Mouse (Mus musculus): ENCODE results near the gene Ccdc84. TPM values are rescaled to one million over a fixed set of nuclear protein-coding genes. Genes with fewer than 3 reads are reported as not detected.
"Not testable (repeated sequence)": the region's sequence is repeated elsewhere in the genome, so short reads cannot be mapped to it uniquely, and the experiment has no call there.

Ccdc84 gene
- total RNA-seq (2022) = 1 to 10 TPM; 1.6 to 4.5 (median 3.4) TPM

- no peak for DNase-seq (ENCODE audit: low spot score in 2 of 2)
Observed at GRCm38 (mm10) chr9:44418519-44419385, at the start of gene Ccdc84. Ccdc84 (minus strand) TSS chr9:44418569.

GRCm38 (mm10) chr9:44461950-44462349 lies 43.6 kb upstream of the Ccdc84 start:
- DNase-seq (ENCODE audit: low spot score in 2 of 2) = no peak

- DNase-seq (ENCODE audit: low spot score in 2 of 2) = no peak
Observed at GRCm38 (mm10) chr9:44457035-44457742, 38.8 kb upstream of the Ccdc84 start.

GRCm38 (mm10) chr9:44454891-44455220 lies 36.5 kb upstream of the Ccdc84 start, which contains the start of gene Upk2:
Upk2 (minus strand) TSS chr9:44454976.
- DNase-seq (ENCODE audit: low spot score in 2 of 2) = no peak

GRCm38 (mm10) chr9:44454132-44454890 lies 35.9 kb upstream of the Ccdc84 start:
- DNase-seq (ENCODE audit: low spot score in 2 of 2) = peak; percentile 72 to 78

GRCm38 (mm10) chr9:44450387-44450786 lies 32.0 kb upstream of the Ccdc84 start:
- no peak for DNase-seq (ENCODE audit: low spot score in 2 of 2)

- DNase-seq (ENCODE audit: low spot score in 2 of 2) = not testable (repeated sequence)
Observed at GRCm38 (mm10) chr9:44444402-44445025, 26.1 kb upstream of the Ccdc84 start.

GRCm38 (mm10) chr9:44440961-44441360 lies 22.6 kb upstream of the Ccdc84 start, which contains the start of gene Foxr1:
Foxr1 (minus strand) TSS chr9:44441136.
- no peak for DNase-seq (ENCODE audit: low spot score in 2 of 2)

- DNase-seq (ENCODE audit: low spot score in 2 of 2) = no peak
Observed at GRCm38 (mm10) chr9:44435747-44436146, 17.4 kb upstream of the Ccdc84 start.

GRCm38 (mm10) chr9:44432577-44433185 lies 14.3 kb upstream of the Ccdc84 start:
- no peak for DNase-seq (ENCODE audit: low spot score in 2 of 2)

GRCm38 (mm10) chr9:44423576-44423975 lies 5.2 kb upstream of the Ccdc84 start:
- no peak for DNase-seq (ENCODE audit: low spot score in 2 of 2)

- DNase-seq (ENCODE audit: low spot score in 2 of 2) = no peak
Observed at GRCm38 (mm10) chr9:44420280-44420898, 2.0 kb upstream of the Ccdc84 start.

GRCm38 (mm10) chr9:44419730-44420129 lies 1.4 kb upstream of the Ccdc84 start:
- DNase-seq (ENCODE audit: low spot score in 2 of 2) = not testable (repeated sequence)

GRCm38 (mm10) chr9:44417892-44418363 lies 441 bp downstream of the Ccdc84 start:
- DNase-seq (ENCODE audit: low spot score in 2 of 2) = peak; percentile 90 to 93

- DNase-seq (ENCODE audit: low spot score in 2 of 2) = no peak
Observed at GRCm38 (mm10) chr9:44417156-44417891, 1.0 kb downstream of the Ccdc84 start.

- DNase-seq (ENCODE audit: low spot score in 2 of 2) = no peak
Observed at GRCm38 (mm10) chr9:44412781-44413180, 5.6 kb downstream of the Ccdc84 start.

GRCm38 (mm10) chr9:44412306-44412705 lies 6.1 kb downstream of the Ccdc84 start:
- no peak for DNase-seq (ENCODE audit: low spot score in 2 of 2)

GRCm38 (mm10) chr9:44411601-44412130 lies 6.7 kb downstream of the Ccdc84 start:
- DNase-seq (ENCODE audit: low spot score in 2 of 2) = no peak

GRCm38 (mm10) chr9:44410647-44411336 lies 7.6 kb downstream of the Ccdc84 start:
- no peak for DNase-seq (ENCODE audit: low spot score in 2 of 2)

All from gastrocnemius, adult 8-10 months (tissue).